Mouse (Mus musculus) embryonic facial prominence, embryonic 14.5 days (tissue): Measurements from ENCODE around the gene Dnah7b. TPM values are rescaled to one million over a fixed set of nuclear protein-coding genes. Genes with fewer than 3 reads are reported as not detected.
A peak's percentile ranks its signal among the peaks of the same experiment; 100 is the strongest.
"Not testable (repeated sequence)": the region's sequence is repeated elsewhere in the genome, so short reads cannot be mapped to it uniquely, and the experiment has no call there.

Experiments used
- ATAC-seq: fragments of 200-750 bp; cut with Nextera tagmentation; 2 replicates; pipeline ENCODE4 v1.8.0; 2017; ENCODE audit warnings: low read depth, moderate number of reproducible peaks, moderate TSS enrichment
- DNase-seq: peaks from one replicate; pipeline ENCODE4 v3.0.0-alpha.2; 2015; ENCODE audit warnings: low spot score
- H3K27ac ChIP-seq: fragments of 300-500 bp; sonication (generic); replicated peaks from 2 replicates; pipeline ENCODE4 v1.5.1; 2014; ENCODE audit warnings: low read depth, mild to moderate bottlenecking, low read length, moderate library complexity
- H3K27me3 ChIP-seq: fragments of 300-500 bp; sonication (generic); replicated peaks from 2 replicates; pipeline ENCODE4 v1.6.1; 2014; ENCODE audit warnings: low read length; ENCODE audit not compliant: control insufficient read depth, insufficient read depth
- H3K36me3 ChIP-seq: fragments of 300-500 bp; sonication (generic); 2 replicates; pipeline ENCODE4 v1.6.1; 2014; ENCODE audit warnings: low read length, mixed read lengths; ENCODE audit not compliant: control insufficient read depth, insufficient read depth
- H3K4me1 ChIP-seq: fragments of 300-500 bp; sonication (generic); 2 replicates; pipeline ENCODE4 v1.6.1; 2014; ENCODE audit warnings: antibody characterized with exemption, low read length; ENCODE audit not compliant: control insufficient read depth, insufficient read depth
- H3K4me2 ChIP-seq: fragments of 300-500 bp; sonication (generic); 2 replicates; pipeline ENCODE4 v1.6.1; 2014; ENCODE audit warnings: low read depth, mild to moderate bottlenecking, low read length, moderate library complexity, mixed read lengths
- H3K4me3 ChIP-seq: fragments of 300-500 bp; sonication (generic); 2 replicates; pipeline ENCODE4 v1.5.1; 2014; ENCODE audit warnings: low read depth, mild to moderate bottlenecking, low read length
- H3K9ac ChIP-seq: fragments of 300-500 bp; sonication (generic); 2 replicates; pipeline ENCODE4 v1.6.1; 2014; ENCODE audit warnings: low read depth, mild to moderate bottlenecking, low read length, moderate library complexity, mixed read lengths
- H3K9me3 ChIP-seq: fragments of 300-500 bp; sonication (generic); 2 replicates; pipeline ENCODE4 v1.6.1; 2016; ENCODE audit warnings: low read length; ENCODE audit not compliant: control insufficient read depth
- WGBS: fragments of 180-500 bp; shearing (Covaris S2); extraction: QIAGEN DNeasy Blood & Tissue Kit; methylation state at CpG from one replicate; pipeline ENCODE4 v1.1.7; 2014; 5-methylcytosine and 5-hydroxymethylcytosine counted together
- polyA plus RNA-seq: library from polyadenylated mRNA; unstranded; fragments of >200 nt; fragmentation: Nextera tagmentation; extraction: Ambion mirVana; gene quantifications from 2 replicates; pipeline ENCODE4 v1.2.1, GENCODE M21; 2014

The Dnah7b gene
- 1.6 and 2.4 TPM in 2 replicates for polyA plus RNA-seq

- H3K27ac ChIP-seq, result peak within 1 kb of the TSS; percentile 86
- H3K27me3 ChIP-seq, result no peaks in the 10 kb centered on the region
- H3K4me1 ChIP-seq, result no peaks in the 10 kb centered on the region
- peak within 1 kb of the TSS; percentile 55 for H3K4me3 ChIP-seq
- no peaks in the 10 kb centered on the region for H3K36me3 ChIP-seq
- DNase-seq (no peak), ATAC-seq (peak; percentile 23)
- peak within 1 kb of the TSS; percentile 52 for H3K4me2 ChIP-seq
- H3K9me3 ChIP-seq, result no peaks in the 10 kb centered on the region
- peak within 1 kb of the TSS; percentile 80 for H3K9ac ChIP-seq
- 21% methylated on average over 1 of the region's 1 CpGs for WGBS
Observed at GRCm38 (mm10) chr1:46066015-46066414, at the start of gene Dnah7b. Dnah7b (plus strand) TSS chr1:46066315.

DNA sequence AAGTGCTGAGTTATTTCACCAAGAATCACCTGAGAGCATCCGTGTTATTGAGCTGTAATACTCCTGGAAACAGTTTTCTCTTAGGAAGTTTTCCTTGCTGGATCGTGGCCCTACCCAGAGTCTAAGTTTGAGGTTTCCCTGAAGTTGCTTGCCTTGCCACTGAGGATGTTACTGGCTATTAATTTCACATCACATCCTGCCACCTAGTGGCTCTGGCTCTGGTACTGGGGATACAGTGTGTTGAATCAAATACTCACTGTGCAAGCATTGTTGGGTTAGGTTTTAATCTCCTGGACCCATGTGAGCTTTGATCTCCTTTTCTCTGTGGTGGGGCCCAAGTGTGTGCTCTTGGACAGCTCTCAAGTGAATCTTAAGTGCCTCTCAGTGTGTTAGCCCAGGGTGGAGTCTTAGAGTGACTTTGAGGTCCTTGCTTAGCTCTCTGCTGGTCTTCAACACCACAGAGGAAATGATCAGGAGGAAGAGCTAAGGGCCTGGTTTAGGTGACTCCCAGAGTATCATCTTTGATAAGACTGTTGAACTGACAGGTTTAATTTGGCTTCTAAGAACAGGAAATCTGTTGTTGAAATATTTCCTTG lies 47.6 kb upstream of the Dnah7b start:
- DNase-seq (peak; percentile 62), ATAC-seq (peak; percentile 57; the same call in 1 of the 2 replicates)
- WGBS, result 35% methylated on average over 2 of the region's 2 CpGs

DNA sequence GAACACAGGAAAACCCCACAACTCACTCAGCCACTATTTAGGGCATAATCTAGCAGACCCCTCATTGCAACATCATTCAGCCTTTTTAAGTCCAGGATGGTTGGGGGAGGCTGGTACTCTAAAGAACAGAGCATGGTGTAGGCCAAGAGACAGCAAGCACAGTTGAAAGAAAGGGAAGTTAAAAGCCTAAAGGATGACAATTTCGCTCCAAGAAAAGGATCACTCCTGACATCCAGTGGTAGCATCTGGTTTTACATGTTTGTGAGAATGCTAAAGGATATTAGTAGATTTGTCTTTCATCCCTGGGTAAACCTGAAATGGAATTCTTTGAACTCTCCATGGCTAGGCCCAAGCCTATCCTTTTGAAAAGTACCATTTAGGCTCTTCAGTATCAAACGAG lies 43.9 kb upstream of the Dnah7b start:
- no peaks in the 10 kb centered on the region for H3K4me1 ChIP-seq
- no peaks in the 10 kb centered on the region for H3K27me3 ChIP-seq
- no peak overlapping the region for H3K4me2 ChIP-seq
- DNase-seq (peak; percentile 16), ATAC-seq (no peak)
- WGBS, result 32% methylated on average over 2 of the region's 2 CpGs
- H3K9me3 ChIP-seq, result no peaks in the 10 kb centered on the region
- H3K36me3 ChIP-seq, result no peaks in the 10 kb centered on the region
- no peak overlapping the region for H3K9ac ChIP-seq
- no peak overlapping the region for H3K27ac ChIP-seq
- H3K4me3 ChIP-seq, result no peak overlapping the region

More for the DNA sequence above, 47.6 kb upstream of the Dnah7b start:
- Histone ChIP-seq H3K9me3 (no peaks in the 10 kb centered on the region), H3K4me3 (no peak overlapping the region), H3K27ac (no peak overlapping the region), H3K9ac (no peak overlapping the region), H3K4me1 (no peaks in the 10 kb centered on the region), H3K4me2 (no peak overlapping the region), H3K27me3 (no peaks in the 10 kb centered on the region), H3K36me3 (no peaks in the 10 kb centered on the region)

DNA sequence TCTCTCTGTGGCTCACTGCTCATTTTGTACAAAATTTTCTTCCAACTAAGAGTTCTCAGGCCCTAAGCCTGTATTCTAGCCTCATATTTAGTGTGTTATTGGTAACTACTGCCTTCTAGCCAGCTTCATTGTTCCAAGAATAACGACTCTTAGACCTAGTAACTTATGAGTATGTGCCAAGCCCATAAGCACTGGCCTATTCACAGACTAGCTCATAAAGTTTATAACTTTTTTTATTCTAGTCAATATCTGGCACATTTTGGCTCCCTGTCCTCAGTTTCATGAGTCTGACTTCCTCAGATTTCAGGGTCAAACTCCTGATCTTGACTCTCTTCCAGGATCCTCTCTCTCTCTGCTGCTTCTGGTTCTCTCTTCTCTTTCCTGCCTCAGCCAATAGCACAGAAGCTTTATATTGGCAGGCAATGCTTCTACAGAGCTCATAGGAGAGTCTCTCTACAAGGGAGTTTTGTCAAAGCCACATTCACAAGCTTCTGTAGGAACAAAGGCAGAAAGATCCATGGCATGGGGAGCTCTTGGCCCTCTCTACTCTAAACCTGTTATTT lies 34.0 kb upstream of the Dnah7b start:
- WGBS, result 68% methylated on average over 1 of the region's 1 CpGs
- Histone ChIP-seq H3K9me3 (no peaks in the 10 kb centered on the region), H3K27me3 (no peaks in the 10 kb centered on the region), H3K27ac (no peak overlapping the region), H3K36me3 (no peaks in the 10 kb centered on the region), H3K4me1 (no peaks in the 10 kb centered on the region), H3K9ac (no peak overlapping the region), H3K4me2 (no peak overlapping the region), H3K4me3 (no peak overlapping the region)
- DNase-seq (no peak), ATAC-seq (no peak)

- Histone ChIP-seq H3K9ac (no peak overlapping the region), H3K9me3 (no peaks in the 10 kb centered on the region), H3K36me3 (no peaks in the 10 kb centered on the region), H3K27me3 (no peaks in the 10 kb centered on the region), H3K4me3 (no peak overlapping the region), H3K4me1 (no peaks in the 10 kb centered on the region), H3K4me2 (no peak overlapping the region), H3K27ac (no peak overlapping the region)
- ATAC-seq (no peak), DNase-seq (no peak)
Observed at GRCm38 (mm10) chr1:46048188-46048587, 17.9 kb upstream of the Dnah7b start.

- DNase-seq (peak; percentile 88), ATAC-seq (peak; percentile 93)
- H3K27me3 ChIP-seq, result no peaks in the 10 kb centered on the region
- peak overlapping the region; percentile 55 for H3K4me3 ChIP-seq
- peak overlapping the region; percentile 52 for H3K4me2 ChIP-seq
- no peaks in the 10 kb centered on the region for H3K9me3 ChIP-seq
- WGBS, result under 1% methylated on average over 27 of the region's 28 CpGs
- peak overlapping the region; percentile 80 for H3K9ac ChIP-seq
- no peaks in the 10 kb centered on the region for H3K4me1 ChIP-seq
- H3K27ac ChIP-seq, result peak overlapping the region; percentile 86
- no peaks in the 10 kb centered on the region for H3K36me3 ChIP-seq
Observed at GRCm38 (mm10) chr1:46066484-46067251, 553 bp downstream of the Dnah7b start.

DNA sequence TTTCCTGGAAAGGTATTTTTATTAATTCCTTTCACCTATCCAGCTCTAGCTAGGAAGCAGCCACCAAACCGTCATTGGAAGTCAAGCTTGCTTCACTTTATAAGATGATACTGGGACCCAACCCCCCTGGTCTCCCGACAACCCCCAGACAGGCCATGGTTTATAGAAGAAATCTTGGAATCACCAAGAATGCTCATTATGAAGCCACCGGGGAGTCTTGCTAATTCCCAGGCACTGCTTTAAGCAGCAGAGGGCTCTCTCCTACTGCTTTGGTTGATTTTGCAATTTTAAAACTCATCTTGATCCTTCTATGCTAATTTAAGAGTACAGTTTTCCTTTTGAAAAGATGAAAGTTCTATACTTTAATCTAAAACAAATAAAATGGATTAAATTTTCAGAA lies 2.7 kb downstream of the Dnah7b start:
- not testable (repeated sequence) for H3K27me3 ChIP-seq, DNase-seq, H3K4me3 ChIP-seq, H3K9me3 ChIP-seq, H3K36me3 ChIP-seq, H3K4me2 ChIP-seq, H3K4me1 ChIP-seq, H3K9ac ChIP-seq, ATAC-seq, H3K27ac ChIP-seq
- WGBS, result 71% methylated on average over 3 of the region's 3 CpGs

DNA sequence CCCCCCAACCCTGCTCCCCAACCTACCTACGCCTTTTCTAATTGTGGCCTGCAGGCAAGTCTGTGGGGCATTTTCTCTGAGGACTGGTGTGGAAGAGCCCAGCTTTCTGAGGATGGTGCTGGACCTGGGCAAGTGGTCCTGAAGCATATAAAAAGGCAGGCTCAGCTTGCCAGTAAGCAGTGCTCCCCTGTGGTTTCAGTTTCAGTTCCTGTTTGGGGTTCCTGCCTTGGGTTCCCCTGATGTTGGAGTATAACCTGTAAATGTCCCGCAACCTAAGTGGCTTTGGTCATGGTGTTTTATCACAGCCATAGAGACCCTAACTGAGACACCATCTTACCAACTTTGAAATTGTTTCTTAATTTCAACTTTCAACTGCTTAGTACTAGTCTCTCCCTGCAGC lies 11.8 kb downstream of the Dnah7b start:
- H3K36me3 ChIP-seq, result no peaks in the 10 kb centered on the region
- H3K27ac ChIP-seq, result no peak overlapping the region
- H3K9me3 ChIP-seq, result no peaks in the 10 kb centered on the region
- 82% methylated on average over 2 of the region's 2 CpGs for WGBS
- no peaks in the 10 kb centered on the region for H3K4me1 ChIP-seq
- no peak overlapping the region for H3K4me2 ChIP-seq
- H3K9ac ChIP-seq, result no peak overlapping the region
- DNase-seq (no peak), ATAC-seq (no peak)
- no peaks in the 10 kb centered on the region for H3K27me3 ChIP-seq
- no peak overlapping the region for H3K4me3 ChIP-seq
